Mouse (Mus musculus) liver, embryonic 11.5 days (tissue): Measurements from ENCODE around the gene Eef1b2. TPM values are rescaled to one million over a fixed set of nuclear protein-coding genes. Genes with fewer than 3 reads are reported as not detected.
"Not testable (repeated sequence)": the region's sequence is repeated elsewhere in the genome, so short reads cannot be mapped to it uniquely, and the experiment has no call there.

ENCODE experiments used
- ATAC-seq: fragments of 200-750 bp; cut with Nextera tagmentation; replicated peaks from 2 replicates; pipeline ENCODE4 v1.8.0; 2017; ENCODE audit warnings: moderate number of reproducible peaks, mild to moderate bottlenecking, moderate TSS enrichment, moderate library complexity; ENCODE audit not compliant: low FRiP score
- DNase-seq: peaks from one replicate; pipeline ENCODE4 v3.0.0-alpha.2; 2017; ENCODE audit warnings: low spot score
- H3K27ac ChIP-seq: fragments of 300-500 bp; sonication (generic); 2 replicates; pipeline ENCODE4 v1.5.1; 2014; ENCODE audit warnings: mild to moderate bottlenecking, low read depth, low read length, control low read depth
- H3K27me3 ChIP-seq: fragments of 300-500 bp; sonication (generic); replicated peaks from 2 replicates; pipeline ENCODE4 v1.6.1; 2014; ENCODE audit warnings: low read length, mixed read lengths; ENCODE audit not compliant: control insufficient read depth, insufficient read depth
- H3K36me3 ChIP-seq: fragments of 300-500 bp; sonication (generic); 2 replicates; pipeline ENCODE4 v1.6.1; 2014; ENCODE audit warnings: mild to moderate bottlenecking, low read length, moderate library complexity, mixed read lengths; ENCODE audit not compliant: control insufficient read depth, insufficient read depth
- H3K4me1 ChIP-seq: fragments of 300-500 bp; sonication (generic); replicated peaks from 2 replicates; pipeline ENCODE4 v1.6.1; 2014; ENCODE audit warnings: low read length, mixed read lengths; ENCODE audit not compliant: control insufficient read depth, insufficient read depth
- H3K4me2 ChIP-seq: fragments of 300-500 bp; sonication (generic); 2 replicates; pipeline ENCODE4 v1.6.1; 2014; ENCODE audit warnings: mild to moderate bottlenecking, control low read depth, moderate library complexity
- H3K4me3 ChIP-seq: fragments of 300-500 bp; sonication (generic); 2 replicates; pipeline ENCODE4 v1.5.1; 2014; ENCODE audit warnings: low read depth, low read length, control low read depth
- H3K9ac ChIP-seq: fragments of 300-500 bp; sonication (generic); 2 replicates; pipeline ENCODE4 v1.6.1; 2014; ENCODE audit warnings: low read depth, low read length, control low read depth
- H3K9me3 ChIP-seq: fragments of 300-500 bp; sonication (generic); 2 replicates; pipeline ENCODE4 v1.6.1; 2016; ENCODE audit warnings: low read length, inconsistent platforms, mixed read lengths; ENCODE audit not compliant: control insufficient read depth
- WGBS: fragments of 180-500 bp; shearing (Covaris S2); extraction: QIAGEN DNeasy Blood & Tissue Kit; methylation state at CpG from one replicate; pipeline ENCODE4 v1.1.7; 2014; 5-methylcytosine and 5-hydroxymethylcytosine counted together
- polyA plus RNA-seq: library from polyadenylated mRNA; unstranded; fragments of >200 nt; fragmentation: Nextera tagmentation; extraction: Ambion mirVana; gene quantifications from 2 replicates; pipeline ENCODE4 v1.2.1, GENCODE M21; 2014

The Eef1b2 gene
- 694 and 775 TPM in 2 replicates for polyA plus RNA-seq

DNA sequence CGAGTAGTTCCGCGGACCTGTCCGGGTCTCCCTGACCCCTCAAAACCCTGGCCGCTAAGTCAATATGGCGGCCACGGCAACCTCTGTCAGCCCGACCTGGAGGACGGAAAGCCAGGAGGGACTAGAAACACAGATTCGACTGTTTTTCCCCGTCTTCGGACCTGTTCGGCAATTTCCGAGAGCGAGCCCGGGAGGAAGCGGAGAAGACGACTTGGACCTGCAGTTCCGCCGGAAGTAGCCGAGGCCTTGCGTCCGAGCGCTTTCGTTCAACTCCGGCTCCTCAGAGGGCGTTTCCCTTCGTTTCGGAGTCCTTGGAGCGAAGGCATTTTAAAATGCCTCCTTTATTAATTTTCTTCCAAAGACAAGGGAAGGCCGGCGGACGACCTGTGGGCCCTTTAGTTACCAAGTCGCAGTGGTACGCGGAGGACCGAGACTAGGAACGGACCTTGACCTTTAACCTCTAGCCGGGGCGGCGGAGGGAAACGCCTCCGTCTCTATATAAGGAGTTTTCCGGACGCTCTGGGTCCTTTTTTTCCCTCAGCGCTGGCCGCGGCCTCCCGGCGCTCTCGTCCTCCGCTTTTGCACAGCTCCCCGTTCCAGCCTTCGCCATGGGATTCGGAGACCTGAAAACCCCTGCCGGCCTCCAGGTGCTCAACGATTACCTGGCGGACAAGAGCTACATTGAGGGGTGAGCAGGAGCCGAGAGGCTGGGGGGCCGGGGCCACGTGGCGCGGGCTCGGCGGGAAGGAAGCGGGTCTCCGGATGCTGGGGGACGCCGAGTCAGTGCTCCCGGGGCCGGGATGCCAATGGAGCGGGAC is at the start of gene Eef1b2, which contains the start of gene Ndufs1:
TSS of gene Eef1b2 (plus strand) at position 222 of the 818 bp plus-strand sequence.
TSS of gene Ndufs1 (minus strand) at position 230 of the 818 bp plus-strand sequence.
- Histone ChIP-seq H3K4me3 (peak within 1 kb of the TSS; percentile 92), H3K27ac (peak within 1 kb of the TSS; percentile 80), H3K9me3 (no peaks in the 10 kb centered on the region), H3K9ac (peak within 1 kb of the TSS; percentile 96), H3K36me3 (peaks cover 19% of the 10 kb centered on the region), H3K4me1 (peaks cover 14% of the 10 kb centered on the region; the same call in 1 of the 2 replicates), H3K27me3 (no peaks in the 10 kb centered on the region), H3K4me2 (peak within 1 kb of the TSS; percentile 83)
- DNase-seq (peak; percentile 90), ATAC-seq (peak; percentile 84)
- WGBS: under 1% methylated on average over 72 of the region's 72 CpGs

- Histone ChIP-seq H3K9ac (no peak overlapping the region), H3K36me3 (peaks cover 10% of the 10 kb centered on the region; the same call in 1 of the 2 replicates), H3K9me3 (no peaks in the 10 kb centered on the region), H3K27me3 (no peaks in the 10 kb centered on the region), H3K4me3 (0 out of 2 replicates have a peak overlapping the region, but pooled peaks have one; percentile 33), H3K4me2 (peak overlapping the region; percentile 76), H3K4me1 (peaks cover 11% of the 10 kb centered on the region), H3K27ac (no peak overlapping the region)
- ATAC-seq (no peak), DNase-seq (no peak)
- WGBS: 77% methylated on average over 3 of the region's 3 CpGs
These were observed 47.4 kb upstream of the Eef1b2 start for GRCm38 (mm10) chr1:63129273-63129672.

GRCm38 (mm10) chr1:63129857-63130690 is 46.6 kb upstream of the Eef1b2 start:
- peaks cover 11% of the 10 kb centered on the region for H3K4me1 ChIP-seq
- DNase-seq (peak; percentile 42), ATAC-seq (peak; percentile 69)
- peak overlapping the region; percentile 33; the same call in 1 of the 2 replicates for H3K4me3 ChIP-seq
- H3K9me3 ChIP-seq: no peaks in the 10 kb centered on the region
- H3K27me3 ChIP-seq: no peaks in the 10 kb centered on the region
- peak overlapping the region; percentile 55 for H3K27ac ChIP-seq
- peak overlapping the region; percentile 76 for H3K4me2 ChIP-seq
- H3K36me3 ChIP-seq: peaks cover 7% of the 10 kb centered on the region; the same call in 1 of the 2 replicates
- 16% methylated on average over 18 of the region's 18 CpGs for WGBS
- peak overlapping the region; percentile 67 for H3K9ac ChIP-seq

DNA sequence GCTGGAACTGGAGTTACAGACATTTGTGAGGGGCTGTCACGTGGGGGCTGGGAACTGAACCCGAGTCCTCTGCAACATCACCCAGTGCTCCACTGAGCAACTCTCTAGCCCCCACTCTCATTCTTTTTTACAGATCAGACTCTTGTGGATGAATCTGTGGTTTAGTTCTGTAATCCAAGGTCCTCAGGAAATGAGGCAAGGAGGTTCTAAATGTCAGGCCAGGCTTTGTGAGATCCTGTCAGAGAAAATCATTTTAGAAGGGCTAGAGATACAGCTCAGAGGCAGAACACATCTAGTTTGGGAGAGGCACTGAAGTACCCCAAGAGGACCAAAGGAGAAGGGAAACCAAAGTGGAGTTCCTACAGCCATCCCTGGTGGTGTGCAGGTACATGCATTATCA is 45.7 kb upstream of the Eef1b2 start:
- Histone ChIP-seq H3K4me2 (peak overlapping the region; percentile 76; the same call in 1 of the 2 replicates), H3K27ac (no peak overlapping the region), H3K4me3 (no peak overlapping the region), H3K9ac (no peak overlapping the region), H3K27me3 (no peaks in the 10 kb centered on the region), H3K4me1 (peaks cover 11% of the 10 kb centered on the region), H3K36me3 (peaks cover 4% of the 10 kb centered on the region; the same call in 1 of the 2 replicates), H3K9me3 (no peaks in the 10 kb centered on the region)
- DNase-seq (no peak), ATAC-seq (no peak)
- 79% methylated on average over 2 of the region's 2 CpGs for WGBS

DNA sequence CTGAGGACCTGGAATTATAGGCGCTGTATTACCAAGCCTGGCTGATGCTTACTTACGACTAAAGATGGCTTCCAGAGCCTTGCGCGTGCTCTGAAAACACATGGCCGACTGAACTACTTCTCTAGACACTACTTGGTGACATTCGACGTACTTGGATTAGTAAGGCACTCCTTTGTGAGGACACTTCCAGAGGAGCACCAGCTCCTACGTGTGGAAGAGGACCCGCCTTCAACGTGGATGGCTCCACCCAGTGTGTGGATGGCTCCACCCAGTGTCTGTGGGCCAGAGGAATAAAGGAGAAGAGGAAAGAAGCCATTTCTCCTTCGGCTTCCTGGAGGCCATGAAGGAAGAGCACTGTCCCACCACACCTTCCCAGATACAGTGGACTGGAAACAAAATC is 44.9 kb upstream of the Eef1b2 start:
- no peak overlapping the region for H3K27ac ChIP-seq
- H3K4me1 ChIP-seq: peaks cover 11% of the 10 kb centered on the region
- no peak overlapping the region for H3K4me3 ChIP-seq
- no peak overlapping the region for H3K9ac ChIP-seq
- peaks cover 4% of the 10 kb centered on the region; the same call in 1 of the 2 replicates for H3K36me3 ChIP-seq
- DNase-seq (no peak), ATAC-seq (no peak)
- 87% methylated on average over 11 of the region's 11 CpGs for WGBS
- H3K4me2 ChIP-seq: no peak overlapping the region
- no peaks in the 10 kb centered on the region for H3K27me3 ChIP-seq
- no peaks in the 10 kb centered on the region for H3K9me3 ChIP-seq

DNA sequence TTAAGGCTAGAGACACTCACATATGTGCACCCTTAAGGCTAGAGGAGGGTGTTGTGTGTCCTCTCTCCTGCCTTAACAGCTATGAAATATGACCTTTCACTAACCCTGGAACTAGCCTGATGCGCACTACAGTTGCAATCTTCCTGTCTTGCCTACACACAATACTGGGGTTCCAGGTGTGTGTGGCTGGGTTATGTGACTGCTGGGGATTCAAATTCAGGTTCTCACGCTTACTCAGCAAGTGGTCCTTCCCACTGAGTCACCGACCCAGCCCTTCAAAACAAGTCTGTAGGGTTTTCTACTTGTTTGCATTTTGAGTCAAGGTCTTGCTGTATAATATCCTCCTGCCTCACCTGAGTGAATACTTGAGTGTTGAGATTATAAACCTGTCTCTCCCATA is 42.1 kb upstream of the Eef1b2 start:
- H3K27me3 ChIP-seq: no peaks in the 10 kb centered on the region
- peaks cover 9% of the 10 kb centered on the region for H3K4me1 ChIP-seq
- H3K27ac ChIP-seq: no peak overlapping the region
- ATAC-seq (no peak), DNase-seq (no peak)
- H3K4me2 ChIP-seq: no peak overlapping the region
- peaks cover 3% of the 10 kb centered on the region; the same call in 1 of the 2 replicates for H3K36me3 ChIP-seq
- H3K9me3 ChIP-seq: no peaks in the 10 kb centered on the region
- no peak overlapping the region for H3K4me3 ChIP-seq
- H3K9ac ChIP-seq: no peak overlapping the region
- WGBS: 79% methylated on average over 3 of the region's 3 CpGs

- ATAC-seq (no peak), DNase-seq (no peak)
- Histone ChIP-seq H3K4me3 (no peak overlapping the region), H3K36me3 (peaks cover 8% of the 10 kb centered on the region; the same call in 1 of the 2 replicates), H3K4me1 (no peaks in the 10 kb centered on the region), H3K9me3 (no peaks in the 10 kb centered on the region), H3K4me2 (no peak overlapping the region), H3K27me3 (no peaks in the 10 kb centered on the region), H3K9ac (no peak overlapping the region), H3K27ac (no peak overlapping the region)
- 74% methylated on average over 2 of the region's 2 CpGs for WGBS
These were observed 38.7 kb upstream of the Eef1b2 start for GRCm38 (mm10) chr1:63137971-63138370.

DNA sequence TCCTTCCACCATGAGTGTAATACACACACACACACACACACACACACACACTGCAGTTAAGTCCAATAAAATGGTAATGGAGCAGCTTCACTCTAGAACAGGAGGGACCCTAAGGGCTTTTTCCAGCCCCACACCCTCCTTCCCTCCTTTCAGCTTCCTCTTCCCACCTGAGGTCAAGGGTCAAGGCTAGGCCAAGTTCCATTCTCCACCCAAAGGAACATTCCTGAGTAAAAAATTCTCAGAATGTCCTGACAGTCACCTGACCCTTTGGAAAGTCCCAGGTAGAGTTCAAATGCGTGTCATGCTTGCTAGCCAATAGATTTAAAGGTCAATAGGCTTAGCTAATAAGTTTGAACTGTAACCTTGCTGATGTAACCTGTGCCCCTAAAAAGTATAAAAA is 38.0 kb upstream of the Eef1b2 start:
- ATAC-seq, H3K4me1 ChIP-seq, H3K27ac ChIP-seq, DNase-seq, H3K9ac ChIP-seq, H3K9me3 ChIP-seq, H3K36me3 ChIP-seq, H3K4me3 ChIP-seq, H3K27me3 ChIP-seq, H3K4me2 ChIP-seq: not testable (repeated sequence)
- 78% methylated on average over 1 of the region's 1 CpGs for WGBS
